Mouse (Mus musculus) layer of hippocampus, postnatal 10 days (tissue): ENCODE measurements around the gene Syt12. TPM values are rescaled to one million over a fixed set of nuclear protein-coding genes. Genes with fewer than 3 reads are reported as not detected.

Experiments used
- DNase-seq, 2 experiments: peaks; one replicate each; pipeline ENCODE4 v3.0.0; 2021; ENCODE audit warnings: low spot score in 2 of 2
- long read RNA-seq: library from polyadenylated mRNA; stranded (forward); transcript quantifications from one replicate; pipeline ENCODE4 v2.0.0, GENCODE M21; 2023
- total RNA-seq, 2 experiments: library from RNA; stranded (reverse); gene quantifications; 2 replicates each; pipeline ENCODE4 v1.2.3; 2021

Gene Syt12
- 10 to 100 TPM; 21.4 to 21.5 TPM for total RNA-seq
- long read RNA-seq, transcript Syt12-201 (8 exons, 3,581 nt), result major isoform, 12 of 15 reads
- long read RNA-seq, partial matches to known transcripts, result 1 of 15 reads
- long read RNA-seq, other reads (novel, unspliced or antisense), result 2 of 15 reads

DNA sequence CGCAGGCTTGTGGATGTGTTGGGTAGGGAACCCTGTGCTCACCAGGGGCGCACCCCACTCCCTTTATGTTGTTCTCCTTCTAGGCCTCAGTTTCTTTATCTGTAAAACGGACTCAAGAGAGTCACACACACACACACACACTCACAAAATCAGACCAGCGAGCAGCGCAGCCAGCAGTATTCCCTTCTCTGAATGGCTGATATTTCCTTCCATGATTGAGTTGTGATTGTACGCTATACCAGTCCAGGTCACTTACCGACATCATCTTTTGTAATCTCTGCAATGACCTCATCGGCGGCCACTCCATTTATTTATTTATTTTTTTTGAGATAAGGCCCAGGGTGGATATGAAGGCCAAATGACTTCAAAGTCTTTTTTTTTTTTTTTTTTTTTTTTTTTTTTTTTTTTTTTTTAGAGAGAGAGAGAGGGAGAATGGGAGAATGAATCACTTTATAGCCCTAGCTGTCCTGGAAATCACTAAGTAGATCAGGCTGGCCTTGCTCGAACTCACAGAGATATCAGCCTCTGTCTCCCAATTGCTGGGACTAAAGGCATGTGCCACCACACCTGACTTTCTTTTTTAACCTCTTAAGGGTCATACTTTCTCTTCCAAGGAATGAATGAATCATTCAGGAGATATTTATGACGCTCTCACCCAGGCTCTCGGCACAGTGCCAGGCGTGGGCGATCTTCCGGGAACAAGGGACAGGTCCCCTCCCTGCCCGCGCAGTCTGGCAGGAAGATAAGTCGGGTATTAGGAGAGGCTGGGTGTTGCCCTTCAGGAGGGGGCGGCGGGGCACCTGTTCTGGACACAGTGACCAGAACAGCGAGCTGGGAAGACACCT is at the start of gene Syt12:
TSS of gene Syt12 (minus strand) at position 103 of the 845 bp plus-strand sequence.
- DNase-seq, result peak in 1 of 2 experiments; percentile 43

DNA sequence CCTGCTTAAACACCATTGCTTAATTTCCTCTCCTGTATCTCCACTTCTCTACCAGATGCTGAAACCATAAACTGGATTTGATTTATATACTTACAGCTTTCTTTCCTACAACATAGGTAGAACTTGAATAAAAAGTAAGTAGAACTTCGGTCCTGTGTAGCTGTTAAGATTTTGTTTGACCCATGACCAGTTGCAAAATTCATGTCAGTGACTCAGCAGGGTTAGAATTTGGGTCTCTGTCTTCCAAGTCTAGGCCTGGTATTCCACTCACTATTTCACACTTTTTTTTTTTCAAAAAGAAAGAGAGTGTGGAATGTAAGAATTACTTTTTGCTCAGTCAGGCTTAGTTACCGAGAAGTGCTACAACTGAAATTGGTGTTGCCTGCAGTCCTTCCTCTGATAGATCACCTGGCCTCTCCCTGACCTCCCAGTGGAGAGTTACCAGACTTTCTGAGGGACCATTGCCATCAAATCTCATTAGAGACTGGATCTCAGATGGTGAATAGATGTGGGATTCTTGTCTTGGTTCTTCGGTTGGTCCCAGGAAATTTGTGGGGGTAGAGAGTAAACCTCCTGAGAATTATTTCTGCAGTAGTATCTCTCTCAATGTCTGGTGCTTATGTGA is 44.3 kb upstream of the Syt12 start:
- no peak for DNase-seq

- no peak for DNase-seq
These were observed 40.2 kb upstream of the Syt12 start for GRCm38 (mm10) chr19:4517483-4517882.

GRCm38 (mm10) chr19:4516288-4516687 is 39.0 kb upstream of the Syt12 start:
- DNase-seq, result no peak

- DNase-seq, result no peak
These were observed 38.5 kb upstream of the Syt12 start for GRCm38 (mm10) chr19:4515746-4516145.

DNA sequence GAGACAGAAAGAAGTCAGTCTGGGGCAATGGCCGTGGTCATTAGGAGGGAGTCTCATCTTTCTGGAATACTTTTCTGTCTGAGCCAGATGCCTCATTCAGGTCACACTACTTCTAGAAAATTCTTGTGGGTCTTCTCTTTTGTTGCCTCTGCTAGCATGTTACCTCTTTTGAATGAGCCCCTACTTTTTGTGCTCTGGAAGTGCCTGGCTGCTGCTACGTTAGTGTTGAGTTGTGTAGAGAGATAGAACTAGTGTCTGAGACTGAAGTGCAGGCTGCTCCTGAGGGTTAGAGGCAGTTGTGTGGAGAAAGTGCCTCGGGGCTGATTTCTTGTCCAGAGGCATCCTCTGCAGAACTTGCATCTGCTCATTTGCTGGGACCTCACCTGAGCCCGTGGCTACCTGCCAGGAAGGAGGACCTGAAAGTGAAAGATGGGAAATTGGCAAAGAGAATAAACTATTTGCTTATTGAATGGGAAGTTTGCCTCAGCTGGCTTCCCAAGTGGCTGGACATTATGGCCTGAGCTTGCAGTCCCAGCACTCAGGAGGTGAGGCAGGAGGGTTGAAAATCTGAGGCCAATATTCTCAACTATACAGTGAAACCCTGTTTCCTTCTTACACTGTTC is 36.1 kb upstream of the Syt12 start:
- no peak for DNase-seq

DNA sequence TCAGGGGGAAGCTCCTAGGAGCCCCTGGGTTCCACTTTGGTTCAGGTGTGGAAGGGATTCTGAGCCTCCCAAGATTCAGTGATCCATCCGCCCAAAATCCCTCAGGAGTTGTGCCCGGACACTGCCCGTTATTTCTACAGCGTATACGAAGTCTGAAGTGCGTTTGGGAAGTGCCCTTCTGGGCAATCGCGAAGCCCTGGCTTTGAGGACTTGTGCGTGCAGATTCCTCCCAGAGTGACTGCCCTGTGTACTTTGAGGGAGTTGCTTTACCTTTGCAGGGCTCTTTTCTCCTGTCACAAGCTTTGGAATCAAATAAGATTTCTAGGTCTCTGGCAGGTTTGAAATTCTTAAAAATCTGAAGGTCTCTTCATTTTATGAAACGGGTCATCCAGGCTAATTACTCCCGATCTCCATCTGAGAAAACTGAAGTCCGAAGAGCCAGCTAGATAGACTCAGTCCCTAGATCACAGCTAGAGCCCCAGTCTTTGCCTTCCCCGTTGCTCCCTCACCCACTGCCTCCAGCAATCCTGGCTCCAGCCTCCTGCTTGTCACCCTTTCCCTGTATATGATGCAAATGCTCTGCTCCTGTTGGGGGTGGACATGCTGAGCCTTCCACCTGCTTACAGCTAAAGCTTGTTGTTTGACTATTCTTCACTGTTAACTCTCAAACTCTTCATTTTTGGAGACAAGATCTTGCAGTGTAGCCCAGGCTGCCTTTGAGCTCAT is 34.0 kb upstream of the Syt12 start:
- DNase-seq, result no peak

DNA sequence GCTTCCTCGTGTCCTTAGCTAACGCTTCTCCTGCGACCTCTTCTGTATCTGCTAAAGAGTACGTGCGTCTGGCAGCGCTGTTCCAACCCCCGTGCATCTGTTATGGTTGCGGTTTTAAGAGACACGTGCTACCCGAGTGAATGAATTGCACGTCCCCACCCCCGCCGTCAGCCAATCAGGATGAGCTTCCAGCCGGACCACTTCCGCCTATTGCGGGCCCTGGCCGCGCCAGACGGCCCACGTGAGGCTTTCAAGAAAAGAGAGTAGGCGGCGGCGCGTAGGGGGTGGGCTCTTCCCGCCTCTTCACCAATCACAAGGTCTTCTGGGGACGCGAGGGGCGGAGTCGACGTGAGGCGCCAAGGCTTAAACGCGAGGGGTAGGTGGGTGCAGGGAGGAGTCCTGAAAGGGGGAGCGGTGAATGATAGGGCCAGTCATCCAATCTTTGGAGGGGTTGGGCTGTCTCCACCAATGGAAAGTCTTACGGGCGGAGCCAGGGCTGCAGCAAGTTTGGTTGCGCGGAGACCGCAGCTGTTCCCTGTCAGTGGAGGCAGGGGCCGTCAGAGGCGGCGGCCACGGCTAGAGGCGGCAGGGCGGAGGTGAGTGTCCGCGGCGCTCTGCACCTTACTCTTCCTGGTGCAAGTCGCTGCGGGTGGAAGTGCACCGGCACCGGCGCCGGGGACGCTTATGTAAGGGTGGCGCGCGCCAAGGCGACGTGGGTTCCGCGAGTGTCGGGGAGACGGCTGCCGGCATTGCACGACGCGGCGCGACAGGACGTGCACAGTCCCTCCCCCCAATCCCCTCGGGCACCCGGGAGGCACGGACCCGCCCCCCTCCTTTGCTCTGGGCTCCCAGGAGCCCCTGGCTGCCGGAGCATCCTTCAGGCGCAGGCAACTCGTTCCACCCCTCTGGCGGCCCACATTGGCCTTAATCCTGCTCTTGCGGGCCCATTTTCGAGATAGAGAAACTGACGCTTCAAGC is 33.0 kb upstream of the Syt12 start, which contains the start of gene Pcx:
TSS of gene Pcx (plus strand) at position 487 of the 978 bp plus-strand sequence.
- peak; percentile 99 for DNase-seq

- no peak for DNase-seq
These were observed 30.5 kb upstream of the Syt12 start for GRCm38 (mm10) chr19:4507746-4508145.

GRCm38 (mm10) chr19:4504830-4505229 is 27.6 kb upstream of the Syt12 start:
- DNase-seq, result no peak

- DNase-seq, result no peak
These were observed 25.5 kb upstream of the Syt12 start for GRCm38 (mm10) chr19:4502701-4503100.

- no peak for DNase-seq
These were observed 21.1 kb upstream of the Syt12 start, which contains the start of gene 2010003K11Rik for GRCm38 (mm10) chr19:4498062-4498933. TSS of gene 2010003K11Rik (minus strand) at chr19:4498583.

GRCm38 (mm10) chr19:4497263-4497973 is 20.2 kb upstream of the Syt12 start:
- DNase-seq, result peak; percentile 86

DNA sequence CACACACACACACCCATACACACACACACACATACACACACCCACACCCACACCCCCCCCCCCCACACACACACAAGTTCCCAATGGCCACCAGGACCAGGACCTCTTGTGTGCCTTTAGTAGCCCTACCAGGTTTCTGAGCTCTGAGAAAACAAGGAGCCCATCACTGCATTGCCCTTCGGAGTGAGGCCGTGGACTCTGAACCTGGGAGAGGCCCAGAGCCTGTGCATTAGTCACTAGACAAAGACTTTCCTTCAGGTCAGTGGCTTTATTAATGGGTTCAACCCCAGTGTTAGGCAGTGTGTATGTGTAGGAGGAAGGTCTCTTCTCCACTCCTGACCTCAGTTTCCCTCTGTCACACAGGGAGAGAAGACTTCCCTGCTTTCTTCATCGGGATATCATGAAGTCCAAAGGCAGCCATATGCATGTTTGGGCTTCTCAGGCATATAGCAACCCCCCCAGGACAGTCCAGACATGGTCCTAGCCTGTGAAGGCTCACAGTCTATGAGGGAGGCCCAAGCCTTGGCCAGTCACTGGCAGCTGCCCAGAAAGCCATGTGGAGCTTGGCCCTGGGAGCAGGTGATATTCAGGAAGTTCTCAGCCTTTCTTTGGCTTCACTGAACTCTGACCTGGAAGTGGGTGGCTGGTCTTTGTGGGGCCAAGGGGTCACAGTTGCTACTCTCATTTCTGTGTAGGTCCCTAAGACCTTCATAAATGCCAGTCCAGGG is 19.5 kb upstream of the Syt12 start:
- no peak for DNase-seq

DNA sequence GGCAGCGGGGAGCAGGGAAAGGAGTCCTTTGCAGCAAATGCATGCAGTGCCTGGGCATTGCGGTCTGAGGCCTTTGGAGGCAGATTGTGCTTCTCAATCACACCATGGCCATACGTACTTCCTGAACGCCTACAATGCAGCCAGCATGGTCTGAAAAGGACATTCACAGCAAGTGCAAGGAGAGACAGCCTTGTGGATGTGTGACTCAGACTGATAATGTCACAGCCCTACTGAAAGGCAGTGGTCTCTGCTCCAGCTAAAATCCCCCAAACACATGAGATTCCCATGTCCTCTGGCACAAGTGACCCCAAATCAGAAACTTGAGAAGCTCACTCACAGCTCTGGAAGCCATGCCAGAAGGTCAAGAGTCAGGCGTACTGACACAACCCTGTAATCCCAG is 18.6 kb upstream of the Syt12 start:
- DNase-seq, result no peak

- DNase-seq, result no peak
These were observed 17.5 kb upstream of the Syt12 start for GRCm38 (mm10) chr19:4494707-4495106.

GRCm38 (mm10) chr19:4492526-4493296 is 15.5 kb upstream of the Syt12 start:
- DNase-seq, result peak; percentile 55 to 61
